Mouse (Mus musculus) left cerebral cortex, postnatal 14 days (tissue): ENCODE data around the gene Chrna9. TPM values are rescaled to one million over a fixed set of nuclear protein-coding genes. Genes with fewer than 3 reads are reported as not detected.

Experiments used
- DNase-seq, 2 experiments: peaks; one replicate each; pipeline ENCODE4 v3.0.0; 2021 to 2022; ENCODE audit warnings: low spot score in 2 of 2, mixed read lengths in 1 of 2
- intact Hi-C: fragments of 180-260 bp; cut with DNase I; formaldehyde crosslinking; loops from one replicate; pipeline ENCODE4 v1.15.1; 2025
- long read RNA-seq, 2 experiments: library from polyadenylated mRNA; stranded (forward); transcript quantifications; one replicate each; pipeline ENCODE4 v2.0.0; 2021
- total RNA-seq, 2 experiments: library from RNA; stranded (reverse); gene quantifications; 2 replicates each; pipeline ENCODE4 v1.2.3; 2021

Chrna9 gene
- total RNA-seq = not detected
- long read RNA-seq, experiment 1 = 0 reads
- long read RNA-seq, experiment 2 = 0 reads

GRCm38 (mm10) chr5:65934783-65935182, at the start of gene Chrna9:
Gene Chrna9, plus strand, starts transcription at chr5:65934921.
- intact Hi-C loops = no loop called here
- DNase-seq = no peak

- intact Hi-C loops = no loop called here
- no peak for DNase-seq
Observed at GRCm38 (mm10) chr5:65885699-65886443, 48.9 kb upstream of the Chrna9 start.

- no peak for DNase-seq
- intact Hi-C loops = no loop called here
Observed at GRCm38 (mm10) chr5:65888102-65888501, 46.6 kb upstream of the Chrna9 start.

GRCm38 (mm10) chr5:65888998-65889397, 45.7 kb upstream of the Chrna9 start:
- no peak for DNase-seq
- intact Hi-C loops = no loop called here

- intact Hi-C loops = no loop called here
- peak in 1 of 2 experiments; percentile 18 for DNase-seq
Observed at GRCm38 (mm10) chr5:65891251-65891826, 43.4 kb upstream of the Chrna9 start.

GRCm38 (mm10) chr5:65895121-65895692, 39.5 kb upstream of the Chrna9 start:
- intact Hi-C loops = no loop called here
- no peak for DNase-seq

GRCm38 (mm10) chr5:65895764-65896163, 39.0 kb upstream of the Chrna9 start:
- DNase-seq = no peak
- intact Hi-C loops = no loop called here

GRCm38 (mm10) chr5:65897731-65898130, 37.0 kb upstream of the Chrna9 start:
- DNase-seq = no peak
- intact Hi-C loops = no loop called here

- intact Hi-C loops = no loop called here
- no peak for DNase-seq
Observed at GRCm38 (mm10) chr5:65898683-65899082, 36.0 kb upstream of the Chrna9 start.

GRCm38 (mm10) chr5:65900113-65900512, 34.6 kb upstream of the Chrna9 start:
- intact Hi-C loops = no loop called here
- no peak for DNase-seq

GRCm38 (mm10) chr5:65900862-65901265, 33.9 kb upstream of the Chrna9 start:
- DNase-seq = no peak
- intact Hi-C loops = no loop called here

- intact Hi-C loops = no loop called here
- no peak for DNase-seq
Observed at GRCm38 (mm10) chr5:65901868-65902418, 32.8 kb upstream of the Chrna9 start.

- intact Hi-C loops = no loop called here
- DNase-seq = no peak
Observed at GRCm38 (mm10) chr5:65902811-65903210, 31.9 kb upstream of the Chrna9 start.

GRCm38 (mm10) chr5:65904476-65904875, 30.2 kb upstream of the Chrna9 start:
- intact Hi-C loops = no loop called here
- DNase-seq = no peak

- DNase-seq = no peak
- intact Hi-C loops = no loop called here
Observed at GRCm38 (mm10) chr5:65908751-65909150, 26.0 kb upstream of the Chrna9 start.

- intact Hi-C loops = no loop called here
- DNase-seq = peak in 1 of 2 experiments; percentile 21
Observed at GRCm38 (mm10) chr5:65909321-65909720, 25.4 kb upstream of the Chrna9 start.

- DNase-seq = no peak
- intact Hi-C loops = no loop called here
Observed at GRCm38 (mm10) chr5:65910398-65910797, 24.3 kb upstream of the Chrna9 start.

- DNase-seq = no peak
- intact Hi-C loops = no loop called here
Observed at GRCm38 (mm10) chr5:65911676-65912075, 23.0 kb upstream of the Chrna9 start.

- intact Hi-C loops = no loop called here
- no peak for DNase-seq
Observed at GRCm38 (mm10) chr5:65912201-65912600, 22.5 kb upstream of the Chrna9 start.

GRCm38 (mm10) chr5:65913126-65913525, 21.6 kb upstream of the Chrna9 start:
- no peak for DNase-seq
- intact Hi-C loops = no loop called here

- intact Hi-C loops = no loop called here
- no peak for DNase-seq
Observed at GRCm38 (mm10) chr5:65914342-65914741, 20.4 kb upstream of the Chrna9 start.
